Mouse (Mus musculus) limb, embryonic 12.5 days (tissue): ENCODE data around the gene Cetn2. TPM values are rescaled to one million over a fixed set of nuclear protein-coding genes. Genes with fewer than 3 reads are reported as not detected.

Experiments used
- ATAC-seq: fragments of 200-750 bp; cut with Nextera tagmentation; 2 replicates; pipeline ENCODE4 v1.8.0; 2017; ENCODE audit warnings: low read depth, moderate TSS enrichment; ENCODE audit not compliant: insufficient number of reproducible peaks, insufficient read depth, low FRiP score, low TSS enrichment
- H3K27ac ChIP-seq: fragments of 300-500 bp; sonication (generic); 2 replicates; pipeline ENCODE4 v1.5.1; 2016; ENCODE audit warnings: mild to moderate bottlenecking, moderate library complexity
- H3K27me3 ChIP-seq: fragments of 300-500 bp; sonication (generic); 2 replicates; pipeline ENCODE4 v1.6.1; 2016; ENCODE audit warnings: mild to moderate bottlenecking, moderate library complexity
- H3K36me3 ChIP-seq: fragments of 300-500 bp; sonication (generic); 2 replicates; pipeline ENCODE4 v1.6.1; 2016; ENCODE audit warnings: mild to moderate bottlenecking, moderate library complexity
- H3K4me1 ChIP-seq: fragments of 300-500 bp; sonication (generic); replicated peaks from 2 replicates; pipeline ENCODE4 v1.6.1; 2016
- H3K4me2 ChIP-seq: fragments of 300-500 bp; sonication (generic); 2 replicates; pipeline ENCODE4 v1.6.1; 2016; ENCODE audit warnings: mild to moderate bottlenecking, moderate library complexity
- H3K4me3 ChIP-seq: fragments of 300-500 bp; sonication (generic); replicated peaks from 2 replicates; pipeline ENCODE4 v1.5.1; 2016; ENCODE audit warnings: mild to moderate bottlenecking
- H3K9ac ChIP-seq: fragments of 300-500 bp; sonication (generic); replicated peaks from 2 replicates; pipeline ENCODE4 v1.6.1; 2016; ENCODE audit warnings: mild to moderate bottlenecking, moderate library complexity
- H3K9me3 ChIP-seq: fragments of 300-500 bp; sonication (generic); 2 replicates; pipeline ENCODE4 v1.6.1; 2016; ENCODE audit warnings: mild to moderate bottlenecking, moderate library complexity
- WGBS: fragments of 180-500 bp; shearing (Covaris S2); methylation state at CpG from one replicate; pipeline ENCODE4 v1.1.7; 2016; 5-methylcytosine and 5-hydroxymethylcytosine counted together
- polyA plus RNA-seq: library from polyadenylated mRNA; unstranded; fragments of >200 nt; fragmentation: Nextera tagmentation; extraction: Ambion mirVana; gene quantifications from 2 replicates; pipeline ENCODE4 v1.2.1, GENCODE M21; 2016

The Cetn2 gene
- polyA plus RNA-seq: 82.8 and 85.6 TPM in 2 replicates

DNA sequence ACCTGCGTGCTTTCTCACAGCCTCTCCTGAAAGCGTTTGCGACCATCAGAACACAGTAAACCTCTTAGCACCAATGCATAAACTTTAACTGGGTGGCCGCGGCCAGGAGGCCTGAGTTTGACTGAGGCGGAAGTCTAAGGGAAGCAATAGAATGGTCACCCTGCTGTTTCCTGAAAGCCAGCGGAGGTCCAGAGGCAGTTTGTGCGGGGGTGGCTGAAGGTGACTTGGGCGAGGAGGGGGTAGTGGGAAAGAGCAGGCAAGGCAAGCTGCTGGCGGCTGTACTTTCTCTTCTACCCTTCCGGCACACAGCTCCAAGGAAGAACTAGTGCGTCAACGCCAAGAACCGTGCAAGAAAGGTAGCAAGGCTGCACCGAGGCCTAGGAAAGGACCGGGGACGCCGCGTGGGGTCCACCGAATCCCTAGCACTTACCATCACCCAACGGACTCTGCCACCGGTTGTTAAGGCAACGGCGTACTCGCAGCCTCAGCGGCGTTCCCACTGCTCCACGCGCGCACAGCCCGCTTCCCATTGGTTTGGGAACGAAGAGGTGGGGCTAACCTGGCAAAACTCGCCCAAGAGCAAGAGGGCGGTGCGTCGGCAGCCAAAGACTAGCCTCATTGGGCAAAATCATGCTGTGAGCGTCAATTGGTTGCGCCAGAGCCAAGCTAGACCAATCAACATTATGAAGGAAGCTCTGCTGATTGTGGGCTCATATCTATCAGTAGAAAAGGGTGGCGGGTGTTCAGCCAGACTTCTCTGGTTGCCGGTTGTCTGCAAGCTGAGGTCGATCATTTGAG, at the start of gene Cetn2, which contains the start of gene Nsdhl:
Cetn2 (minus strand) TSS at position 528 of the 798 bp plus-strand sequence.
Nsdhl (plus strand) TSS at position 674 of the 798 bp plus-strand sequence.
- Histone ChIP-seq H3K9ac (peak within 1 kb of the TSS; percentile 50), H3K9me3 (no peaks in the 10 kb centered on the region), H3K4me2 (peak within 1 kb of the TSS; percentile 62), H3K4me3 (peak within 1 kb of the TSS; percentile 54), H3K4me1 (peaks cover 3% of the 10 kb centered on the region; the same call in 1 of the 2 replicates), H3K27me3 (peaks cover 3% of the 10 kb centered on the region; the same call in 1 of the 2 replicates), H3K27ac (0 out of 2 replicates have a peak within 1 kb of the TSS, but pooled peaks have one; percentile 23), H3K36me3 (no peaks in the 10 kb centered on the region)
- 14% methylated on average over 41 of the region's 41 CpGs for WGBS
- ATAC-seq: peak; percentile 99

DNA sequence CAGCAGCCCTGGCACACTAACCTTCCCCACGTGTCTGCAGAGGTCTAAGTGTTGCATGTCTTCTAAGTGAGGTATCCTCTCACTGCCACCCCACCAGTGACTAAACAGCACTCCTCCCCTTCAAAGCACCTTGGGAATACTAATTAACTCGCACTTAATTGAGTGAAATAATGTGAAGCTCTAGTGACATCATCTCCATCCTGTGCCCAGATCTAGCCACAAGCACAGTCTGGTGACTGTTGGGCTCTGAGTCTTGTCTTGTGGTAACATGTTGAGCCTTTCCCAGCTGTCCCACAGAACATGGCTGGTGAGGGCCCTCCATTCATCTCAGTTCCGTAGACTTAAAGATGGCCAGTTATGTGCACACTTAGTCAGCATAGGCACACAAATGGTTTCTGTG, 44.5 kb upstream of the Cetn2 start:
- no peaks in the 10 kb centered on the region for H3K9me3 ChIP-seq
- no peaks in the 10 kb centered on the region; the same call in 1 of the 2 replicates for H3K27me3 ChIP-seq
- no peak overlapping the region for H3K9ac ChIP-seq
- no peaks in the 10 kb centered on the region for H3K4me1 ChIP-seq
- no peak overlapping the region for H3K4me3 ChIP-seq
- ATAC-seq: no peak
- no peak overlapping the region for H3K27ac ChIP-seq
- 82% methylated on average over 3 of the region's 3 CpGs for WGBS
- H3K36me3 ChIP-seq: no peaks in the 10 kb centered on the region
- no peak overlapping the region for H3K4me2 ChIP-seq

GRCm38 (mm10) chrX:72961511-72961910, 43.3 kb upstream of the Cetn2 start:
- no peak overlapping the region for H3K4me2 ChIP-seq
- H3K4me1 ChIP-seq: no peaks in the 10 kb centered on the region
- H3K9ac ChIP-seq: no peak overlapping the region
- ATAC-seq: no peak
- H3K4me3 ChIP-seq: no peak overlapping the region
- H3K27ac ChIP-seq: no peak overlapping the region
- H3K36me3 ChIP-seq: peaks cover 3% of the 10 kb centered on the region; the same call in 1 of the 2 replicates
- 65% methylated on average over 3 of the region's 3 CpGs for WGBS
- H3K9me3 ChIP-seq: no peaks in the 10 kb centered on the region
- no peaks in the 10 kb centered on the region; the same call in 1 of the 2 replicates for H3K27me3 ChIP-seq

GRCm38 (mm10) chrX:72960431-72960830, 42.2 kb upstream of the Cetn2 start:
- Histone ChIP-seq H3K27me3 (no peaks in the 10 kb centered on the region; the same call in 1 of the 2 replicates), H3K4me2 (no peak overlapping the region), H3K9me3 (no peaks in the 10 kb centered on the region), H3K9ac (no peak overlapping the region), H3K27ac (no peak overlapping the region), H3K36me3 (peaks cover 3% of the 10 kb centered on the region; the same call in 1 of the 2 replicates), H3K4me1 (no peaks in the 10 kb centered on the region), H3K4me3 (no peak overlapping the region)
- WGBS: 87% methylated on average over 4 of the region's 4 CpGs
- ATAC-seq: no peak

DNA sequence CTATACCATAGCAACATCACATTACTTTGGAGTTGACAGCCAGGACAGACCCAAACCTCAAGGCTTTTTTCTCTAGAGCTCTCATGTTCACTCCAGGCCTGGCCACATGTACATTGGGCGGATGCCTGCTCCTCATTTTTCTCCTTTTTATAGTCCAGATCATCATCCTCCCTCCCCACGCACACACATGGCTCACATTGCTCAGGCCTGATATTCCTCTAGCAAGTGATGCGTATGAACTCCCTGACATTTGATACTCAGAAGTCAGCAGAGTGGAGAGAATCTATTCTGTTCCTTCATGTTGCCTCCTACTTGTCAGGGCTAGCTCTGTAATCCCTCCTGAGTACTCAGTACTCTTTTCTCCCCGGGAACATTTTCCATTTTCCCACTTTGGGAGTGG, 38.3 kb upstream of the Cetn2 start:
- 85% methylated on average over 4 of the region's 4 CpGs for WGBS
- H3K4me2 ChIP-seq: no peak overlapping the region

GRCm38 (mm10) chrX:72953464-72953863, 35.3 kb upstream of the Cetn2 start:
- H3K4me2 ChIP-seq: no peak overlapping the region
- H3K9me3 ChIP-seq: no peaks in the 10 kb centered on the region
- no peak overlapping the region for H3K27ac ChIP-seq
- 83% methylated on average over 4 of the region's 4 CpGs for WGBS
- H3K9ac ChIP-seq: no peak overlapping the region
- no peak overlapping the region for H3K4me3 ChIP-seq
- ATAC-seq: no peak
- H3K27me3 ChIP-seq: no peaks in the 10 kb centered on the region
- H3K4me1 ChIP-seq: no peaks in the 10 kb centered on the region
- H3K36me3 ChIP-seq: peaks cover 8% of the 10 kb centered on the region

More for the DNA sequence above, 38.3 kb upstream of the Cetn2 start:
- Histone ChIP-seq H3K27me3 (no peaks in the 10 kb centered on the region), H3K9ac (no peak overlapping the region), H3K36me3 (peaks cover 8% of the 10 kb centered on the region), H3K9me3 (no peaks in the 10 kb centered on the region), H3K4me3 (no peak overlapping the region), H3K4me1 (no peaks in the 10 kb centered on the region), H3K27ac (no peak overlapping the region)
- ATAC-seq: no peak

DNA sequence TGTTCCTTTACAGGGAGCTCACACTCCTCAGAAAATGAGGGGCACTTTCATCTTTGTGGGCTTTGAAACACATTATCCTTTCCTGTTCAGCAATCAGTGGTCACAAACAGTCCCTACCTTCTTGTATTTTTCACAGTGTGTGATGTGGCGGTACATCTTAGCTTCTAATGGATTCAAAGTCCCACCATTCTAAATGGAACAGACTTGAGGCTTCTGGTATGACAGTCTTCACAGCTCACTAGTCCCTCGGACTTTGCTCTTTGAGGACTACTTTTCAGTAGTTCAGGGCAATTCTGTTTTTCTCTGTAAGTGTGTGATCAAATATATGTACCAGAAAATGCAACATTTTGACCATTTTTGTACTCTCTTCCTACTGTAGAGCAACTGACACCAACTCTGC, 3.2 kb upstream of the Cetn2 start:
- Histone ChIP-seq H3K27ac (no peak overlapping the region), H3K4me2 (no peak overlapping the region), H3K27me3 (peaks cover 3% of the 10 kb centered on the region; the same call in 1 of the 2 replicates), H3K9me3 (no peaks in the 10 kb centered on the region), H3K4me1 (peaks cover 3% of the 10 kb centered on the region; the same call in 1 of the 2 replicates), H3K36me3 (peaks cover 5% of the 10 kb centered on the region; the same call in 1 of the 2 replicates), H3K9ac (no peak overlapping the region), H3K4me3 (no peak overlapping the region)
- ATAC-seq: no peak
- 81% methylated on average over 2 of the region's 2 CpGs for WGBS

DNA sequence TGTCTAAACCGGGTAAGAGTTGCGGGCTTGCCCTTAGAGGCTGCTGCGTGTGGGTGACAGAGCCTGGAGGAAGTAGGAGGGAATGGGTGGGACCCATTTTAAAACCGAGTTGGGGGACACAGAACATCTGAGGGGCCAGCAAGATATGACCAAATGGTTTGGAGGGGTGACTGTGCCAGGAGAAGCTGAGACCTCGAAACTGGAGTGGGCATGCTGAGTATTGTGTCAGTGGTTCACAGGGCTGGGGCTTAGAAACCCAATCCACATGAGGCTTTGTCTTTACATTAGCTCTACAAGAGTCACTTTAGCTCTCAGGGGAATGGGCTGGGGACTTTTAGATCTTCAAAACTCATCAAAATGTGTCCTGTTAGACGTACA, 460 bp upstream of the Cetn2 start:
- WGBS: 18% methylated on average over 6 of the region's 6 CpGs
- ATAC-seq: no peak; the same call in 1 of the 2 replicates
- Histone ChIP-seq H3K9me3 (no peaks in the 10 kb centered on the region), H3K27me3 (peaks cover 3% of the 10 kb centered on the region; the same call in 1 of the 2 replicates), H3K9ac (peak overlapping the region; percentile 50; the same call in 1 of the 2 replicates), H3K27ac (0 out of 2 replicates have a peak overlapping the region, but pooled peaks have one; percentile 4), H3K4me1 (peaks cover 3% of the 10 kb centered on the region; the same call in 1 of the 2 replicates), H3K4me2 (peak overlapping the region; percentile 62), H3K4me3 (peak overlapping the region; percentile 54), H3K36me3 (no peaks in the 10 kb centered on the region)

DNA sequence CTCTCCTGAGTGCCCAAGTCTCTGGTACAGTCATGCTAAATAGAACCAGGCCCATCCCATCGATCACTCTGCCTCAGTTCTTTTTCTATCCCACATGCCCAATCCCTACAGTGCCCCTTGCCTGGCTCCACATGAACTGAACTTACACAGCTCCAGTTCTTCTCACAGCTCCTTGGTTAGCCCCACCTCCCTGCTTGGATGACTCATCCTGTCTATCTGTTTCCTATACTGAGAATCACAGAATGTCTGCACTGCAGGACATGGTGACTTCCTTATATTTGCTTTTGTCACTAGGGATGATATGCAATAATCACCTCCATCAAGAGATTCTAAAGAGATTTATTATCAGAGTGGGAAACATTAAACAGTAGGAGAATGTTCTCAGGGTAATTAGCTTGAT, 6.6 kb downstream of the Cetn2 start:
- Histone ChIP-seq H3K4me2 (no peak overlapping the region), H3K27me3 (no peaks in the 10 kb centered on the region), H3K9ac (no peak overlapping the region), H3K4me3 (no peak overlapping the region), H3K27ac (no peak overlapping the region), H3K36me3 (no peaks in the 10 kb centered on the region), H3K4me1 (no peaks in the 10 kb centered on the region), H3K9me3 (no peaks in the 10 kb centered on the region)
- 80% methylated on average over 1 of the region's 1 CpGs for WGBS
- ATAC-seq: no peak

DNA sequence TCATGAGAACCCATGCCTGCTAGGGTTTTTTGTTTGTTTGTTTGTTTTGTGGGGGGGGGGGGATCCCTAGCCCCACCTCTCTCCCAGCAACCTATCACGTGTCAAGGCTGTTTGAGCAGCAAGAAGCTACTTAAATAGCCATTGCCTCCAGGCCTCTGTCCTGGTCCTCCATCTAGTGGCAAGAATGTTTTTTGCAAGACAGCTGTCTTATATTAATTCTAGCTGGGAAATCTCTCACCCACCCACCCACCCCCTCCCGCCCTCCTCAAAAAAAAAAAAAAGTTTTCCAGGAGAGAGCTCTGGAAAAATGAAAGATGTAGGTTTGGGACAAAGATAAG, 9.8 kb downstream of the Cetn2 start:
- 3% methylated on average over 2 of the region's 2 CpGs for WGBS
- Histone ChIP-seq H3K27ac (no peak overlapping the region), H3K9me3 (no peaks in the 10 kb centered on the region), H3K4me3 (no peak overlapping the region), H3K36me3 (no peaks in the 10 kb centered on the region), H3K4me2 (no peak overlapping the region), H3K9ac (no peak overlapping the region), H3K27me3 (no peaks in the 10 kb centered on the region), H3K4me1 (no peaks in the 10 kb centered on the region)
- 0 out of 2 replicates have a peak, but pooled peaks have one; percentile 47 for ATAC-seq

DNA sequence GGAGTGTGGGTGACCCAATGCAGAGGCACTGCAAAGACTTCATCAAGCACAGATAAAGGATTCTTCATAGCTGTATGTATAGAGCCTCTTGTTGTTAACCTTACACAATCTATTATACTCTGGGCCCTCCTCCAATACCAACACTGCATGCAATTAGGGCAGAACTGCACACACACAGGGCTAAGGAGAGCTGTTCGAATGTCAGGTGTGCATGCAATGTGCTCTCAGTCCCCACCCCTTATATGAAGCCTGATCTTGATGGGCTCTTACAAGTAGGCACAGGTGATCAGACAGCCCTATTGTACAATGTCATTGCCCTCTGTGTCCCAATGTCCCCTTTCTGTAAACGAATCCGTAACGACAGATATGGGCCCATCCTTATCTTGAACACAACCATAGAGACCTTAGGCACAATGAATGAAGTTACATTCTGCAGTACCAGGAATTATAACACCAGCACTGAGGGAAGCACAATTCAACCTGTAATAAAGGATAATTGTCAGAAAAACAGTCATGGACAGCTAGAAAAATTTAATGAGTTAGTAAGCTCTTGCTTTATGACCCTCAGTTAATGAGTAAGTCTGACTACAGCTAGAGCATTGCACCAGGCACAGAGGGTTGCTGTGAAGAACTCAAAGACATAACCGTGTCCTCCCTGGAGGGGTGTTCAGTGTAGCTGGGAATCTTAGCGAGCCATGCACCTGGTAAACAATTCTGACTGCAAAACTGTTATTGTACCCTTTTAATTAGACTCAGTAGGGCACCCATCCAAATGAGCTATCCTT, 10.4 kb downstream of the Cetn2 start:
- no peak overlapping the region for H3K4me2 ChIP-seq
- WGBS: 72% methylated on average over 6 of the region's 6 CpGs
- no peak overlapping the region for H3K27ac ChIP-seq
- H3K4me3 ChIP-seq: no peak overlapping the region
- no peaks in the 10 kb centered on the region for H3K9me3 ChIP-seq
- H3K9ac ChIP-seq: no peak overlapping the region
- H3K27me3 ChIP-seq: no peaks in the 10 kb centered on the region
- no peaks in the 10 kb centered on the region for H3K4me1 ChIP-seq
- H3K36me3 ChIP-seq: no peaks in the 10 kb centered on the region
- ATAC-seq: no peak; the same call in 1 of the 2 replicates
